Mouse (Mus musculus): ENCODE results near the gene A630073D07Rik. TPM values are rescaled to one million over a fixed set of nuclear protein-coding genes. Genes with fewer than 3 reads are reported as not detected.
"Not testable (repeated sequence)": the region's sequence is repeated elsewhere in the genome, so short reads cannot be mapped to it uniquely, and the experiment has no call there.

The A630073D07Rik gene
- not detected in 2 replicates for polyA plus RNA-seq (2012; ENCODE audit: insufficient read depth, insufficient read length, low replicate concordance, missing spikeins)

DNA sequence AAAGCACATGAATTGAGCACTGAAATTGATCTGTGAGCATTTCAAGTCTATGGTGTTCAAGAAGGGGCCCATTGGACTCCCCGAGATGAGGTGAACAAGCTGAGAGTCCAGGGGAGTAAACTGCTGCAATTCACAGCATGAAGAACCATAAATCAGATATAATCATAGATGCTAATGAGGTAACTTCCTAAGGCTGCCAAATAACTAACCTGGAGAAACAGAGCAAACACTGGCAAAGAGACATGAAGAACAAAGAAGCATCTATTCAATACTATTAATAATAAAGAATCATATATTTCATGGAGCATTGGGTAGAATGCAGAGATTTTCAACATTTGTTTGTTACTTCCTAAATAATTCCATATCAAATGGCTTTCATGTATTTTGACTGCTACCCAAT lies at the start of gene A630073D07Rik:
A630073D07Rik (minus strand) TSS at position 101 of the 400 bp plus-strand sequence.
- H3K27ac ChIP-seq (ENCODE audit: insufficient read depth, low read depth, low read length) = no peak within 1 kb of the TSS
- TF ChIP-seq CTCF (IDR thresholded peaks at IDR 0.05; ENCODE audit: insufficient read depth, low read depth, low read length) (no peak), POLR2A (IDR thresholded peaks at IDR 0.05; ENCODE audit: insufficient read depth, low read depth, low read length) (no peak)
- 93% methylated on average over 1 of the region's 1 CpGs for WGBS
- no peak within 1 kb of the TSS for H3K4me3 ChIP-seq (ENCODE audit: insufficient read depth, low read depth, low read length)
- H3K4me1 ChIP-seq (ENCODE audit: control insufficient read depth, insufficient read depth, low read length) = no peaks in the 10 kb centered on the region

DNA sequence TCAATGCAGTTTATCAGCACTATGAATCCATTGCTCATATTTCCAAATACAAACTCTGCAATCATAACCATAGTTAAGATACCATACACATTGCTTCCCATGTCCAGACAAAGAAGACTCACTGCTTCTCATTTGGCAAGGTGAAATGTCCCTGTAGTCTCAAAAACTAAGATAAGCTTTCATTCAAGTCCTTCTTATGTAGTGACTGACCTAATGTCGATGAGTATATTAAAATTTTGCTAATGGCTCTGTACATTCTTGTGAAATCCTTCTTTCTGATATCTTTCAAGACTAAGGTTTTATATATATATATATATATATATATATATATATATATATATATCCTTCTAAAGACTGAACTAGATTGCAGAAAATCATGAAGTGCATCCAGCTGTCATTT lies 49.6 kb upstream of the A630073D07Rik start, which contains the start of gene Tas2r121:
Tas2r121 (minus strand) TSS at position 101 of the 400 bp plus-strand sequence.
- H3K4me1 ChIP-seq (ENCODE audit: control insufficient read depth, insufficient read depth, low read length) = no peaks in the 10 kb centered on the region
- WGBS = 73% methylated on average over 1 of the region's 1 CpGs
- H3K4me3 ChIP-seq (ENCODE audit: insufficient read depth, low read depth, low read length) = no peak within 1 kb of the TSS
- no peak within 1 kb of the TSS for H3K27ac ChIP-seq (ENCODE audit: insufficient read depth, low read depth, low read length)
- TF ChIP-seq POLR2A (IDR thresholded peaks at IDR 0.05; ENCODE audit: insufficient read depth, low read depth, low read length) (no peak), CTCF (IDR thresholded peaks at IDR 0.05; ENCODE audit: insufficient read depth, low read depth, low read length) (no peak)

DNA sequence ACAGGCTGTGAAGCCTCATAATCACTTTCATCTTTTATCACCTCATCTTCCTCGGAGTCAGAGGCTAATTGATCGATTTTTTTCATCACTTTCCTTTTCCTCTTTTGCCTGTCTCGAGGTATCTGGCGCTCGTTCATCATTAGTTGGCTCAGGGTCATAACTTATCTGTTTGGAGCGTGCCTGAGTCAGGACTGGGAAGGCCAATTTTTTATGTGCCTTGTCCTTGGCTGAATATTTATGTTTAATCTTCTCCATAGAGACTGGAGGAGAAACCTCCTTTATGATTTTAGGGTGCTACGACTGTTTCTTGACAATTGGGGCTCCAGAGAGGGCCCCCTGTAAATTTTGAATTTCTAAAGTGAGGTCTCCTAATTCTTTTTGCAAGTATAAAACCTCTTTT lies 40.3 kb upstream of the A630073D07Rik start:
- WGBS = 80% methylated on average over 7 of the region's 7 CpGs
- not testable (repeated sequence) for H3K4me1 ChIP-seq (ENCODE audit: control insufficient read depth, insufficient read depth, low read length); H3K27ac ChIP-seq (ENCODE audit: insufficient read depth, low read depth, low read length); H3K4me3 ChIP-seq (ENCODE audit: insufficient read depth, low read depth, low read length)

GRCm38 (mm10) chr6:132656653-132657052 lies 5.3 kb upstream of the A630073D07Rik start, which contains the start of gene Tas2r120:
TSS of gene Tas2r120 (plus strand) at chr6:132656953.
- H3K27ac ChIP-seq (ENCODE audit: insufficient read depth, low read depth, low read length) = no peak within 1 kb of the TSS

GRCm38 (mm10) chr6:132649399-132649798 lies 1.9 kb downstream of the A630073D07Rik start:
- Histone ChIP-seq H3K4me3 (ENCODE audit: insufficient read depth, low read depth, low read length) (no peak overlapping the region), H3K27ac (ENCODE audit: insufficient read depth, low read depth, low read length) (no peak overlapping the region), H3K4me1 (ENCODE audit: control insufficient read depth, insufficient read depth, low read length) (no peaks in the 10 kb centered on the region)
- TF ChIP-seq POLR2A (IDR thresholded peaks at IDR 0.05; ENCODE audit: insufficient read depth, low read depth, low read length) = no peak
- no peak for TF ChIP-seq CTCF (IDR thresholded peaks at IDR 0.05; ENCODE audit: insufficient read depth, low read depth, low read length)

More at GRCm38 (mm10) chr6:132656653-132657052, 5.3 kb upstream of the A630073D07Rik start, which contains the start of gene Tas2r120:
- TF ChIP-seq POLR2A (IDR thresholded peaks at IDR 0.05; ENCODE audit: insufficient read depth, low read depth, low read length) (no peak), CTCF (IDR thresholded peaks at IDR 0.05; ENCODE audit: insufficient read depth, low read depth, low read length) (no peak)
- Histone ChIP-seq H3K4me3 (ENCODE audit: insufficient read depth, low read depth, low read length) (no peak within 1 kb of the TSS), H3K4me1 (ENCODE audit: control insufficient read depth, insufficient read depth, low read length) (no peaks in the 10 kb centered on the region)

DNA sequence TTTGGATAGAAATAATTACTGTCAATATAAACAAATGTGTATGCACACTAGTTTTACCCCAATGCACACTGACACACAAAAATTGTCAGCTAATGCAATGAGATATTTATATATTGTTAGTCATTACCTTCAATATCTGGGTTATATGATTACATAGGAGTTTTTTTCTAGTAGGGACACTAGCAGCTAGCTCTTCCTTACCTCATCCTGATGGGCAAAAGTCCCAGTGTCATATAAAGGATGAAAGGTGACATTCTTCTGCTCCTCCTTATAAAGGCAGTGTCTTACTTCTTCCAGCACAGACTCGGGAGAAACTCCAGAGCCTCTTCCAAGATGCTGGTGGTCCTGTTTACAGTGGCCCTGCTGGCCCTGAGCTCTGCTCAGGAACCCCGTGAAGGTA lies 55.7 kb downstream of the A630073D07Rik start, which contains the start of gene Prp2:
Prp2 (plus strand) TSS at position 301 of the 400 bp plus-strand sequence.
- not testable (repeated sequence) for H3K27ac ChIP-seq (ENCODE audit: insufficient read depth, low read depth, low read length); H3K4me3 ChIP-seq (ENCODE audit: insufficient read depth, low read depth, low read length); H3K4me1 ChIP-seq (ENCODE audit: control insufficient read depth, insufficient read depth, low read length)
- WGBS = 57% methylated on average over 2 of the region's 2 CpGs

Other genes starting within 250 kb of the A630073D07Rik start
- not detected in 2 replicates for gene Prh1, start 81.7 kb downstream of the A630073D07Rik start, polyA plus RNA-seq (2012; ENCODE audit: insufficient read depth, insufficient read length, low replicate concordance, missing spikeins)
- not detected in 2 replicates for gene Prp2, start 55.6 kb downstream of the A630073D07Rik start, polyA plus RNA-seq (2012; ENCODE audit: insufficient read depth, insufficient read length, low replicate concordance, missing spikeins)
- gene Tas2r120, start 5.4 kb upstream of the A630073D07Rik start, polyA plus RNA-seq (2012; ENCODE audit: insufficient read depth, insufficient read length, low replicate concordance, missing spikeins) = not detected in 2 replicates
- not detected in 2 replicates for gene Tas2r121, start 49.5 kb upstream of the A630073D07Rik start, polyA plus RNA-seq (2012; ENCODE audit: insufficient read depth, insufficient read length, low replicate concordance, missing spikeins)
- gene Tas2r122, start 60.4 kb upstream of the A630073D07Rik start, polyA plus RNA-seq (2012; ENCODE audit: insufficient read depth, insufficient read length, low replicate concordance, missing spikeins) = not detected in 2 replicates
- gene Tas2r115, start 86.5 kb upstream of the A630073D07Rik start, polyA plus RNA-seq (2012; ENCODE audit: insufficient read depth, insufficient read length, low replicate concordance, missing spikeins) = not detected in 2 replicates
- not detected in 2 replicates for gene Tas2r124, start 103.2 kb upstream of the A630073D07Rik start, polyA plus RNA-seq (2012; ENCODE audit: insufficient read depth, insufficient read length, low replicate concordance, missing spikeins)
- gene Tas2r102, start 110.6 kb upstream of the A630073D07Rik start, polyA plus RNA-seq (2012; ENCODE audit: insufficient read depth, insufficient read length, low replicate concordance, missing spikeins) = not detected in 2 replicates
- not detected in 2 replicates for gene Tas2r136, start 126.6 kb upstream of the A630073D07Rik start, polyA plus RNA-seq (2012; ENCODE audit: insufficient read depth, insufficient read length, low replicate concordance, missing spikeins)
- gene Tas2r117, start 151.3 kb upstream of the A630073D07Rik start, polyA plus RNA-seq (2012; ENCODE audit: insufficient read depth, insufficient read length, low replicate concordance, missing spikeins) = not detected in 2 replicates
- gene Tas2r123, start 195.6 kb upstream of the A630073D07Rik start, polyA plus RNA-seq (2012; ENCODE audit: insufficient read depth, insufficient read length, low replicate concordance, missing spikeins) = not detected in 2 replicates
- gene Tas2r116, start 203.9 kb upstream of the A630073D07Rik start, polyA plus RNA-seq (2012; ENCODE audit: insufficient read depth, insufficient read length, low replicate concordance, missing spikeins) = not detected in 2 replicates
- gene Tas2r110, start 216.5 kb upstream of the A630073D07Rik start, polyA plus RNA-seq (2012; ENCODE audit: insufficient read depth, insufficient read length, low replicate concordance, missing spikeins) = not detected in 2 replicates
- not detected in 2 replicates for gene Tas2r113, start 241.5 kb upstream of the A630073D07Rik start, polyA plus RNA-seq (2012; ENCODE audit: insufficient read depth, insufficient read length, low replicate concordance, missing spikeins)